Mouse (Mus musculus): ENCODE results near the gene Olfr345.

Olfr345 gene

GRCm38 (mm10) chr2:36639741-36640140 is at the start of gene Olfr345:
Gene Olfr345 (plus strand): TSS chr2:36640041.
- no peak for DNase-seq

GRCm38 (mm10) chr2:36685488-36685887 is 45.6 kb downstream of the Olfr345 start, which contains the start of gene Olfr346:
Gene Olfr346 (plus strand): TSS chr2:36685788.
- DNase-seq = no peak

Measured in kidney, adult 18-20 months (tissue).